Mouse (Mus musculus): Measurements from ENCODE around the gene Kcnj12.

The Kcnj12 gene

DNA sequence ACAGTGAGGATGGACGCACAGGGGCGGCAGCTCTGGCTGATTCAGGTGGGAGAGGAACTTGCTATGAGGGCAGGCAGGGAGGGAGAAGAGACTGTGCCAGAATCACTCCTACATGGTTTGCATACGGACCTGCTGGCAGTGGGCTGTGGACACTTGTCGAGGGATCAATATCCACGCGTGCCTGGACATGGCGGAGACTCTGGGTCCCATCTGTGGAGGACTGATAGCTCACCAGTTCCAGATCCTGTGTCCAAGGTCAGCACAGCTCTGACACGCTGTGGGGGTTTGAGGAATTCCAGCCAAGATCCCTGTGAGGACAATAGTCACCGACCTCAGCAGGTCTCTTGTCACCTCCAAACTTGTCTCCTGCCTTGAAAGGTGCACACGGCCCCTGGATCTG, 87.7 kb downstream of the Kcnj12 start:
- no peak for DNase-seq (ENCODE audit: low spot score)

DNA sequence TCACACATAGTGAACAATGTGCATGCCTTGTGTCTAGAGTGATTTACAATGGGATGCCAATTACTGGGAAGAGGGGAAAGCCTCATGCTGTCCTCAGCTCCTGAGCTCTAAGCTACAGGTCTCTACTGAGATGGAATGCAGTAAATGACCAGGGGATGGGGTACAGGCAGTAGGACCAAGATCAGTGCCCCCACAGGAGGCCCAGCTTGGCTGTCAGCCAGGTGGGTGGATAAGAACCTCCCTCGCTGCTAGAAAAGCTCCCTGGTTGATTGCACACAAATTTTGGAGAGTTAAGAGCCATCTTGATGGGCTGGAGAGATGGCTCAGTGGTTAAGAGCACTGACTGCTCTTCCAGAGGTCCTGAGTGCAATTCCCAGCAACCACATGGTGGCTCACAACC, 88.6 kb downstream of the Kcnj12 start:
- no peak for DNase-seq (ENCODE audit: low spot score)

DNA sequence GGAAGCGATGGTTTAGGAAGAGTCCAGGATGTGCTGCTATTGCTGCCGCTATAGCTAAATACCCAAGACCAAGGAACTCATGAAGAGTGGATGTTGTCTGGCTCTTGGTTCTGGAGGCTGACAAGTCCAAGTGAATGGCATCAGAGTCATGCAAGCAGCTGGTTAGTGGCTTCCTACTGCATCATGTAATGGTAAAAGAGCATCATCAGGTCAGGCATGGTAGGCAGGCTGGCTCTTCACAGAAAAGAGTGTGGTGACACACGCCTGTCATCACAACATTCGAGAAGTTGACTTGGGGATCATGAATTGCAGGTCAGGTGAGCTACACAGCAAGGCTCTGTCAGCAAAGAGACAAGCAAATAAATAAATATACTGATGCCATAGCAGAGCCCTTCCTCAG, 89.1 kb downstream of the Kcnj12 start:
- DNase-seq (ENCODE audit: low spot score) = no peak

DNA sequence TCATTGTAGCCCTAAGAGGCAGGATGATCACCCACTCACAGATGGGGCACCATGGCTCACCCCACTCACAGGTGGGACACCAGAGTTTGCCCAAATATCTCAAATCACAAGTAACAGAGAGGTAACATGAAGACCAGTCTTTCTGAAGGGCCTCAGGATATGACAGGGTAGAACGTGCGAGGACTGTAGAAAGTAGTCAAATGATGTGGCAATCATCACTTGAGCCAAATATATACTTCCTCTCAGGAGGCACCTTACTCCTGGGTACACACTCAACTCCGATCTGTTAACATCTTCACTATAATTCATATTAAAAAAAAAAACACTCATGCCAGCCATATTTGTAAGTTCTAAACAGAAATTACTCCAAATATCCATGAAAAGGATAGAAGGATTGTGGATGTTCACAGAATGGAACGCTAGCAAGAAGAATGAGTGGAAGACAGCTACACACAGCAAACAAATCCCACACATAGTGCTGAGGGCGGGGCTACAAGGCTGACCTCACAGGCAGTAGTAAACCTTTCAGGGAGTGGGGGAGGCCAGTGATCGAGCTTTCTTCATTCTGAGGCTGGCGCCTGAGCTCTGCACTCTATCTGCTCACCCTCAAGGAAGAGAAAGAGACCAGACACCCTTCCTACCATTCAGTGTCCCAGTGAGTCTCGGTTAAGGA, 90.1 kb downstream of the Kcnj12 start:
- no peak for DNase-seq (ENCODE audit: low spot score)

DNA sequence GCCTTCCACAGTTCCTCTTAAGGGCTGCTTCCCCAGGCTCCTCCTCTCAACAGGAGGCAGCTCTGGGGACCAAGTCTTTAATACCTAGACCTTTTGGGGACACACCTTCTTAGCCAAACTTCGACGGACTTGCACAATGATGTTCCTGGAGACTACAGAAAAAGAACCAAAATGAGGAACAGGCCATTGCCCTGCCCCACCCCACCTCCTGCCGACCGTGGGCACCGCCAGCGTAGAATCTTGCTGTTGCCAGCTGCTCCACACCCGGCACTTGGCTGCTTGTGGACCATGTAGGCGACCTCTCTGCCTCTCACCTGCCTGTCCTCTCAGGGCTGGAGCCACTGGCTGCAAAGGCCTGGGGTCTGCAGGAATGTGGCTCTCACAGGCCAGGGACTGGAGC, 93.9 kb downstream of the Kcnj12 start:
- no peak for DNase-seq (ENCODE audit: low spot score)

DNA sequence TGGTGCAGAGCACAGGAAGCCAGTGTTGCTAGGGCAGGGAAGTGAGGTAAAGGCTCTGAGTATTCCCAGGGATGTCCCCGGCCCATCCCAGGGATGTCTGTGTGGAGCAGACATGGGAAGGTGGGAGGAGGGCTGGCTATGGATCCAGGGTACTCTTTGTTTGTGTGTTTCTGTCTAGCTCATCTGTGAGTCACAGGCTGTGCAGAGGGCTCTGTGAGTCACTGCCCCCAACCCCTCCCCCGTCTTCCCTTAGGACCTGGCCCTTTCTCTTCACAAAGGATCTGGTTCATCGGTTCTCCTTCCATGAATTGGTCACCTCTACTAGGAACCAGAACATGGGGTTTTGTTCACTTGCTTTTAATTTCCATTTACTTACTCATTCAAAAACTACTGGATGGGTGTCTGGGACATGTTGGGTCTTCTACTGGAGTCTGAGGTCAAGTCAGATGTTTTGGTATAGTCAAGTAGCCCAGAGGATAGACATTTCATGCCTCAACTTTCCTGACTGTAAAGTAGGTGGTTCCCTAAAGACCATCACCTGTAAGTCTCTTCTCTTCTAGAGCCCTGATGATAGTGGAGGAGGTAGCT, 97.7 kb downstream of the Kcnj12 start:
- no peak for DNase-seq (ENCODE audit: low spot score)

Data from retina, embryonic 14.5 days (tissue).